Mouse (Mus musculus) thymus, adult 2 months (tissue): ENCODE measurements around the gene Rgs10.

ENCODE experiments used
- CTCF ChIP-seq: fragments of 200-500 bp; IDR thresholded peaks from 2 replicates; pipeline ENCODE4 v1.5.1; 2012; ENCODE audit warnings: mild to moderate bottlenecking, control low read depth, low read length, moderate library complexity, borderline replicate concordance; ENCODE audit not compliant: control insufficient read depth, poor library complexity, insufficient read depth; ENCODE audit errors: extremely low read depth
- POLR2A ChIP-seq: fragments of 200-500 bp; IDR thresholded peaks from 2 replicates; pipeline ENCODE4 v1.6.1; 2012; ENCODE audit warnings: mild to moderate bottlenecking, low read length, control low read depth, moderate library complexity; ENCODE audit not compliant: control insufficient read depth, poor library complexity, insufficient read depth; ENCODE audit errors: extremely low read depth

DNA sequence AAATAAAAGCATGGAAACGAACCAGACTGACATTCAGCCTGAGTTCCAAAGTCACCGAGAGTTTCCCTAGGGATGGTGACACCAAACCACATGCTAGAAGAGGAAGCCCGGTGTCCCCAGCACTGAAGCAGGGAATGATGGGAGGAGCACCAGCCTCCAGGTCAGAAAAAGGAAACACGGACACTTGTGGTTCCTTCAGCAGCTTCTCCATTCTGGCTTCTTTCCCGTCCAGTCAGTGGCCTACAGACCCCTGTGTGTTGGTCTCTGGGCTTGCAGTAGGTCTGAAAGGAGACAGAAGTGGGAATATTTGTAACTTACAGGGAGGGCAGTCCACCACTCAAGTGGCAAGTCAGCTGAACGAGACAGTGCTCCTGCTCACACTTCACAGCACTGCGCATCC lies 59.4 kb downstream of the Rgs10 start:
- TF ChIP-seq CTCF (no peak), POLR2A (no peak)
